Mouse (Mus musculus) midbrain, embryonic 15.5 days (tissue): ENCODE results near the gene Olfr66. TPM values are rescaled to one million over a fixed set of nuclear protein-coding genes. Genes with fewer than 3 reads are reported as not detected.

Experiments used
- ATAC-seq: fragments of 200-750 bp; cut with Nextera tagmentation; replicated peaks from 2 replicates; pipeline ENCODE4 v1.8.0; 2017; ENCODE audit warnings: moderate TSS enrichment
- H3K27ac ChIP-seq: fragments of 300-500 bp; sonication (generic); 2 replicates; pipeline ENCODE4 v1.5.1; 2015; ENCODE audit warnings: mild to moderate bottlenecking, inconsistent platforms
- H3K27me3 ChIP-seq: fragments of 300-500 bp; sonication (generic); replicated peaks from 2 replicates; pipeline ENCODE4 v1.6.1; 2015; ENCODE audit warnings: inconsistent platforms
- H3K36me3 ChIP-seq: fragments of 300-500 bp; sonication (generic); replicated peaks from 2 replicates; pipeline ENCODE4 v1.6.1; 2015; ENCODE audit warnings: inconsistent platforms
- H3K4me1 ChIP-seq: fragments of 300-500 bp; sonication (generic); 2 replicates; pipeline ENCODE4 v1.6.1; 2015; ENCODE audit warnings: inconsistent platforms
- H3K4me2 ChIP-seq: fragments of 300-500 bp; sonication (generic); 2 replicates; pipeline ENCODE4 v1.6.1; 2015; ENCODE audit warnings: inconsistent platforms, mild to moderate bottlenecking, moderate library complexity
- H3K4me3 ChIP-seq: fragments of 300-500 bp; sonication (generic); 2 replicates; pipeline ENCODE4 v1.5.1; 2015; ENCODE audit warnings: mild to moderate bottlenecking, inconsistent platforms
- H3K9ac ChIP-seq: fragments of 300-500 bp; sonication (generic); 2 replicates; pipeline ENCODE4 v1.6.1; 2015; ENCODE audit warnings: mild to moderate bottlenecking, inconsistent platforms
- H3K9me3 ChIP-seq: fragments of 300-500 bp; sonication (generic); 2 replicates; pipeline ENCODE4 v1.6.1; 2016; ENCODE audit warnings: inconsistent platforms
- WGBS: fragments of 180-500 bp; shearing (Covaris S2); methylation state at CpG from one replicate; pipeline ENCODE4 v1.1.7; 2015; ENCODE audit warnings: mixed read lengths; 5-methylcytosine and 5-hydroxymethylcytosine counted together
- polyA plus RNA-seq: library from polyadenylated mRNA; unstranded; fragments of >200 nt; fragmentation: Nextera tagmentation; extraction: Ambion mirVana; gene quantifications from 2 replicates; pipeline ENCODE4 v1.2.1, GENCODE M21; 2015

The Olfr66 gene
- not detected in 2 replicates for polyA plus RNA-seq

GRCm38 (mm10) chr7:103886152-103886551 lies at the start of gene Olfr66:
Gene Olfr66, minus strand, starts transcription at chr7:103886252.
- no peaks in the 10 kb centered on the region for H3K27me3 ChIP-seq
- H3K4me2 ChIP-seq, result no peak within 1 kb of the TSS
- H3K9ac ChIP-seq, result no peak within 1 kb of the TSS
- no peak within 1 kb of the TSS for H3K4me3 ChIP-seq
- H3K27ac ChIP-seq, result no peak within 1 kb of the TSS
- H3K9me3 ChIP-seq, result no peaks in the 10 kb centered on the region
- ATAC-seq, result no peak
- no peaks in the 10 kb centered on the region for H3K36me3 ChIP-seq
- H3K4me1 ChIP-seq, result no peaks in the 10 kb centered on the region

- H3K4me3 ChIP-seq, result no peak within 1 kb of the TSS
- WGBS, result 68% methylated on average over 2 of the region's 2 CpGs
- H3K4me2 ChIP-seq, result no peak within 1 kb of the TSS
- no peak for ATAC-seq
- no peaks in the 10 kb centered on the region for H3K4me1 ChIP-seq
- no peaks in the 10 kb centered on the region for H3K36me3 ChIP-seq
- H3K27me3 ChIP-seq, result no peaks in the 10 kb centered on the region
- H3K9ac ChIP-seq, result no peak within 1 kb of the TSS
- no peak within 1 kb of the TSS for H3K27ac ChIP-seq
- H3K9me3 ChIP-seq, result no peaks in the 10 kb centered on the region
Observed at GRCm38 (mm10) chr7:103934264-103934663, 48.2 kb upstream of the Olfr66 start, which contains the start of gene Olfr632. Gene Olfr632, plus strand, starts transcription at chr7:103934347.

GRCm38 (mm10) chr7:103928525-103928924 lies 42.5 kb upstream of the Olfr66 start, which contains the start of gene Olfr631:
Gene Olfr631, plus strand, starts transcription at chr7:103928825.
- Histone ChIP-seq H3K9me3 (no peaks in the 10 kb centered on the region), H3K9ac (no peak within 1 kb of the TSS), H3K27ac (no peak within 1 kb of the TSS), H3K27me3 (no peaks in the 10 kb centered on the region), H3K36me3 (no peaks in the 10 kb centered on the region), H3K4me2 (no peak within 1 kb of the TSS), H3K4me3 (no peak within 1 kb of the TSS), H3K4me1 (no peaks in the 10 kb centered on the region)
- ATAC-seq, result no peak

GRCm38 (mm10) chr7:103915338-103915737 lies 29.3 kb upstream of the Olfr66 start:
- H3K4me1 ChIP-seq, result no peaks in the 10 kb centered on the region
- H3K9ac ChIP-seq, result no peak overlapping the region
- H3K4me3 ChIP-seq, result no peak overlapping the region
- no peaks in the 10 kb centered on the region for H3K9me3 ChIP-seq
- no peaks in the 10 kb centered on the region for H3K27me3 ChIP-seq
- H3K27ac ChIP-seq, result no peak overlapping the region
- H3K36me3 ChIP-seq, result no peaks in the 10 kb centered on the region
- ATAC-seq, result no peak
- no peak overlapping the region for H3K4me2 ChIP-seq

GRCm38 (mm10) chr7:103912969-103913511 lies 27.0 kb upstream of the Olfr66 start:
- H3K27ac ChIP-seq, result no peak overlapping the region
- no peaks in the 10 kb centered on the region for H3K9me3 ChIP-seq
- H3K4me3 ChIP-seq, result no peak overlapping the region
- ATAC-seq, result no peak
- no peaks in the 10 kb centered on the region for H3K27me3 ChIP-seq
- H3K36me3 ChIP-seq, result no peaks in the 10 kb centered on the region
- H3K9ac ChIP-seq, result no peak overlapping the region
- no peaks in the 10 kb centered on the region for H3K4me1 ChIP-seq
- 48% methylated on average over 8 of the region's 8 CpGs for WGBS
- no peak overlapping the region for H3K4me2 ChIP-seq

- Histone ChIP-seq H3K4me2 (no peak overlapping the region), H3K36me3 (no peaks in the 10 kb centered on the region), H3K4me3 (no peak overlapping the region), H3K9ac (no peak overlapping the region), H3K4me1 (no peaks in the 10 kb centered on the region), H3K27ac (no peak overlapping the region), H3K9me3 (no peaks in the 10 kb centered on the region), H3K27me3 (no peaks in the 10 kb centered on the region)
- no peak for ATAC-seq
- 43% methylated on average over 3 of the region's 3 CpGs for WGBS
Observed at GRCm38 (mm10) chr7:103910047-103910446, 24.0 kb upstream of the Olfr66 start.

- H3K4me3 ChIP-seq, result no peak within 1 kb of the TSS
- H3K4me1 ChIP-seq, result no peaks in the 10 kb centered on the region
- no peaks in the 10 kb centered on the region for H3K36me3 ChIP-seq
- no peak within 1 kb of the TSS for H3K27ac ChIP-seq
- H3K27me3 ChIP-seq, result no peaks in the 10 kb centered on the region
- no peaks in the 10 kb centered on the region for H3K9me3 ChIP-seq
- ATAC-seq, result no peak
- no peak within 1 kb of the TSS for H3K9ac ChIP-seq
- no peak within 1 kb of the TSS for H3K4me2 ChIP-seq
- WGBS, result 85% methylated on average over 2 of the region's 2 CpGs
Observed at GRCm38 (mm10) chr7:103903187-103903586, 17.1 kb upstream of the Olfr66 start, which contains the start of gene Olfr65. Gene Olfr65, plus strand, starts transcription at chr7:103903487.

- no peak for ATAC-seq
- Histone ChIP-seq H3K4me3 (no peak within 1 kb of the TSS), H3K4me2 (no peak within 1 kb of the TSS), H3K36me3 (no peaks in the 10 kb centered on the region), H3K9ac (no peak within 1 kb of the TSS), H3K9me3 (no peaks in the 10 kb centered on the region), H3K4me1 (no peaks in the 10 kb centered on the region), H3K27ac (no peak within 1 kb of the TSS), H3K27me3 (no peaks in the 10 kb centered on the region)
- WGBS, result 83% methylated on average over 1 of the region's 1 CpGs
Observed at GRCm38 (mm10) chr7:103894385-103894784, 8.3 kb upstream of the Olfr66 start, which contains the start of gene Olfr64. Gene Olfr64, minus strand, starts transcription at chr7:103894485.

GRCm38 (mm10) chr7:103877093-103877492 lies 9.0 kb downstream of the Olfr66 start:
- ATAC-seq, result no peak
- H3K4me2 ChIP-seq, result no peak overlapping the region
- H3K9ac ChIP-seq, result no peak overlapping the region
- no peaks in the 10 kb centered on the region for H3K9me3 ChIP-seq
- no peak overlapping the region for H3K27ac ChIP-seq
- H3K27me3 ChIP-seq, result no peaks in the 10 kb centered on the region
- no peaks in the 10 kb centered on the region for H3K36me3 ChIP-seq
- H3K4me3 ChIP-seq, result no peak overlapping the region
- no peaks in the 10 kb centered on the region for H3K4me1 ChIP-seq
- 84% methylated on average over 2 of the region's 2 CpGs for WGBS

GRCm38 (mm10) chr7:103874451-103874850 lies 11.6 kb downstream of the Olfr66 start:
- no peak for ATAC-seq
- WGBS, result 59% methylated on average over 5 of the region's 5 CpGs
- Histone ChIP-seq H3K27me3 (no peaks in the 10 kb centered on the region), H3K4me2 (no peak overlapping the region), H3K36me3 (no peaks in the 10 kb centered on the region), H3K27ac (no peak overlapping the region), H3K4me3 (no peak overlapping the region), H3K9ac (no peak overlapping the region), H3K4me1 (no peaks in the 10 kb centered on the region), H3K9me3 (no peaks in the 10 kb centered on the region)

- 13% methylated on average over 1 of the region's 1 CpGs for WGBS
- H3K27ac ChIP-seq, result no peak overlapping the region
- no peaks in the 10 kb centered on the region for H3K4me1 ChIP-seq
- no peak overlapping the region for H3K9ac ChIP-seq
- ATAC-seq, result no peak
- H3K27me3 ChIP-seq, result no peaks in the 10 kb centered on the region
- H3K4me2 ChIP-seq, result no peak overlapping the region
- H3K9me3 ChIP-seq, result no peaks in the 10 kb centered on the region
- H3K36me3 ChIP-seq, result no peaks in the 10 kb centered on the region
- no peak overlapping the region for H3K4me3 ChIP-seq
Observed at GRCm38 (mm10) chr7:103873064-103873463, 13.0 kb downstream of the Olfr66 start.

GRCm38 (mm10) chr7:103870667-103871066 lies 15.4 kb downstream of the Olfr66 start:
- no peaks in the 10 kb centered on the region for H3K27me3 ChIP-seq
- H3K9me3 ChIP-seq, result no peaks in the 10 kb centered on the region
- H3K36me3 ChIP-seq, result no peaks in the 10 kb centered on the region
- no peak overlapping the region for H3K27ac ChIP-seq
- no peak overlapping the region for H3K4me3 ChIP-seq
- no peaks in the 10 kb centered on the region for H3K4me1 ChIP-seq
- H3K4me2 ChIP-seq, result no peak overlapping the region
- no peak for ATAC-seq
- no peak overlapping the region for H3K9ac ChIP-seq

- Histone ChIP-seq H3K4me2 (no peak overlapping the region), H3K36me3 (no peaks in the 10 kb centered on the region), H3K4me3 (no peak overlapping the region), H3K9ac (no peak overlapping the region), H3K4me1 (no peaks in the 10 kb centered on the region), H3K9me3 (no peaks in the 10 kb centered on the region), H3K27me3 (no peaks in the 10 kb centered on the region), H3K27ac (no peak overlapping the region)
- ATAC-seq, result no peak
Observed at GRCm38 (mm10) chr7:103865716-103866115, 20.3 kb downstream of the Olfr66 start.
